Mouse (Mus musculus) midbrain, embryonic 14.5 days (tissue): ENCODE results near the gene Tmem221. TPM values are rescaled to one million over a fixed set of nuclear protein-coding genes. Genes with fewer than 3 reads are reported as not detected.

Experiments used
- ATAC-seq: fragments of 200-750 bp; cut with Nextera tagmentation; 2 replicates; pipeline ENCODE4 v1.8.0; 2017; ENCODE audit warnings: moderate number of reproducible peaks, moderate library complexity; ENCODE audit not compliant: low FRiP score, low TSS enrichment
- DNase-seq: peaks from one replicate; pipeline ENCODE4 v3.0.0-alpha.2; 2015
- H3K27ac ChIP-seq: fragments of 300-500 bp; sonication (generic); replicated peaks from 2 replicates; pipeline ENCODE4 v1.5.1; 2014; ENCODE audit warnings: mild to moderate bottlenecking, low read depth, low read length, moderate library complexity
- H3K27me3 ChIP-seq: fragments of 300-500 bp; sonication (generic); 2 replicates; pipeline ENCODE4 v1.6.1; 2014; ENCODE audit warnings: low read length, control low read depth, mixed read lengths; ENCODE audit not compliant: control insufficient read depth, insufficient read depth
- H3K36me3 ChIP-seq: fragments of 300-500 bp; sonication (generic); 2 replicates; pipeline ENCODE4 v1.6.1; 2014; ENCODE audit warnings: low read length, control low read depth; ENCODE audit not compliant: control insufficient read depth, insufficient read depth
- H3K4me1 ChIP-seq: fragments of 300-500 bp; sonication (generic); 2 replicates; pipeline ENCODE4 v1.6.1; 2014; ENCODE audit warnings: mild to moderate bottlenecking, antibody characterized with exemption, low read length, control low read depth; ENCODE audit not compliant: control insufficient read depth, insufficient read depth
- H3K4me2 ChIP-seq: fragments of 300-500 bp; sonication (generic); 2 replicates; pipeline ENCODE4 v1.6.1; 2014; ENCODE audit warnings: mild to moderate bottlenecking, low read length, moderate library complexity
- H3K4me3 ChIP-seq: fragments of 300-500 bp; sonication (generic); replicated peaks from 2 replicates; pipeline ENCODE4 v1.5.1; 2014; ENCODE audit warnings: low read depth, low read length
- H3K9ac ChIP-seq: fragments of 300-500 bp; sonication (generic); replicated peaks from 2 replicates; pipeline ENCODE4 v1.6.1; 2014; ENCODE audit warnings: mild to moderate bottlenecking, low read length, moderate library complexity
- H3K9me3 ChIP-seq: fragments of 300-500 bp; sonication (generic); 2 replicates; pipeline ENCODE4 v1.6.1; 2016; ENCODE audit warnings: low read length, control low read depth, mixed read lengths; ENCODE audit not compliant: control insufficient read depth
- WGBS: fragments of 180-500 bp; shearing (Covaris S2); extraction: QIAGEN DNeasy Blood & Tissue Kit; methylation state at CpG from one replicate; pipeline ENCODE4 v1.1.7; 2014; 5-methylcytosine and 5-hydroxymethylcytosine counted together
- polyA plus RNA-seq: library from polyadenylated mRNA; unstranded; fragments of >200 nt; fragmentation: Nextera tagmentation; extraction: Ambion mirVana; gene quantifications from 2 replicates; pipeline ENCODE4 v1.2.1, GENCODE M21; 2014

Tmem221 gene
- polyA plus RNA-seq, 1 experiment from 2014 or later: not detected

GRCm38 (mm10) chr8:71561401-71561800, 2.7 kb upstream of the Tmem221 start:
- Histone ChIP-seq H3K27me3 (peaks cover 70% of the 10 kb centered on the region), H3K9me3 (no peaks in the 10 kb centered on the region), H3K9ac (no peak overlapping the region), H3K4me2 (no peak overlapping the region), H3K27ac (no peak overlapping the region), H3K4me3 (no peak overlapping the region), H3K4me1 (0 out of 2 replicates have a peak, but pooled peaks cover 7% of the 10 kb centered on the region), H3K36me3 (no peaks in the 10 kb centered on the region)
- DNase-seq (peak; percentile 84), ATAC-seq (no peak)
- 4% methylated on average over 15 of the region's 15 CpGs for WGBS

GRCm38 (mm10) chr8:71560765-71561164, 2.1 kb upstream of the Tmem221 start:
- peaks cover 75% of the 10 kb centered on the region for H3K27me3 ChIP-seq
- H3K4me1 ChIP-seq: 0 out of 2 replicates have a peak, but pooled peaks cover 7% of the 10 kb centered on the region
- no peak for DNase-seq
- no peaks in the 10 kb centered on the region for H3K9me3 ChIP-seq
- no peak for ATAC-seq
- WGBS: 83% methylated on average over 5 of the region's 5 CpGs
- H3K27ac ChIP-seq: no peak overlapping the region
- H3K4me3 ChIP-seq: no peak overlapping the region
- no peak overlapping the region for H3K9ac ChIP-seq
- H3K36me3 ChIP-seq: no peaks in the 10 kb centered on the region
- no peak overlapping the region for H3K4me2 ChIP-seq

- Histone ChIP-seq H3K27ac (no peak overlapping the region), H3K27me3 (peaks cover 75% of the 10 kb centered on the region), H3K4me3 (no peak overlapping the region), H3K36me3 (no peaks in the 10 kb centered on the region), H3K9ac (no peak overlapping the region), H3K9me3 (no peaks in the 10 kb centered on the region), H3K4me2 (no peak overlapping the region), H3K4me1 (0 out of 2 replicates have a peak, but pooled peaks cover 7% of the 10 kb centered on the region)
- WGBS: 83% methylated on average over 3 of the region's 3 CpGs
- ATAC-seq: no peak
- DNase-seq: no peak
These were observed 1.4 kb upstream of the Tmem221 start for GRCm38 (mm10) chr8:71560071-71560470.

GRCm38 (mm10) chr8:71558958-71559690, 453 bp upstream of the Tmem221 start:
- H3K4me3 ChIP-seq: peak overlapping the region; percentile 19
- H3K36me3 ChIP-seq: no peaks in the 10 kb centered on the region
- DNase-seq (peak; percentile 46), ATAC-seq (0 out of 2 replicates have a peak, but pooled peaks have one; percentile 27)
- H3K9me3 ChIP-seq: no peaks in the 10 kb centered on the region
- H3K4me2 ChIP-seq: peak overlapping the region; percentile 36
- H3K27ac ChIP-seq: no peak overlapping the region
- WGBS: 3% methylated on average over 24 of the region's 24 CpGs
- 0 out of 2 replicates have a peak, but pooled peaks cover 7% of the 10 kb centered on the region for H3K4me1 ChIP-seq
- H3K27me3 ChIP-seq: peaks cover 75% of the 10 kb centered on the region
- H3K9ac ChIP-seq: no peak overlapping the region

- peaks cover 38% of the 10 kb centered on the region for H3K27me3 ChIP-seq
- WGBS: 83% methylated on average over 2 of the region's 2 CpGs
- no peaks in the 10 kb centered on the region for H3K4me1 ChIP-seq
- H3K27ac ChIP-seq: no peak overlapping the region
- ATAC-seq (no peak), DNase-seq (no peak)
- H3K4me2 ChIP-seq: no peak overlapping the region
- no peak overlapping the region for H3K9ac ChIP-seq
- H3K4me3 ChIP-seq: no peak overlapping the region
- H3K9me3 ChIP-seq: no peaks in the 10 kb centered on the region
- no peaks in the 10 kb centered on the region for H3K36me3 ChIP-seq
These were observed 4.0 kb downstream of the Tmem221 start for GRCm38 (mm10) chr8:71554644-71555043.

- Histone ChIP-seq H3K9ac (no peak overlapping the region), H3K4me1 (no peaks in the 10 kb centered on the region), H3K4me3 (no peak overlapping the region), H3K27me3 (peaks cover 31% of the 10 kb centered on the region), H3K27ac (no peak overlapping the region), H3K36me3 (no peaks in the 10 kb centered on the region), H3K9me3 (no peaks in the 10 kb centered on the region), H3K4me2 (no peak overlapping the region)
- ATAC-seq (no peak), DNase-seq (no peak)
- 70% methylated on average over 6 of the region's 6 CpGs for WGBS
These were observed 4.7 kb downstream of the Tmem221 start for GRCm38 (mm10) chr8:71554001-71554400.

- DNase-seq: no peak
- Histone ChIP-seq H3K27ac (no peak overlapping the region), H3K9me3 (no peaks in the 10 kb centered on the region), H3K27me3 (peaks cover 19% of the 10 kb centered on the region), H3K4me3 (no peak overlapping the region), H3K36me3 (peaks cover 11% of the 10 kb centered on the region), H3K4me2 (no peak overlapping the region), H3K4me1 (no peaks in the 10 kb centered on the region), H3K9ac (no peak overlapping the region)
- ATAC-seq: no peak
- 73% methylated on average over 6 of the region's 6 CpGs for WGBS
These were observed 5.9 kb downstream of the Tmem221 start for GRCm38 (mm10) chr8:71552770-71553169.

- no peaks in the 10 kb centered on the region for H3K4me1 ChIP-seq
- H3K27ac ChIP-seq: no peak overlapping the region
- no peak overlapping the region for H3K4me3 ChIP-seq
- H3K27me3 ChIP-seq: no peaks in the 10 kb centered on the region
- H3K9ac ChIP-seq: no peak overlapping the region
- ATAC-seq (no peak), DNase-seq (no peak)
- no peaks in the 10 kb centered on the region for H3K9me3 ChIP-seq
- H3K36me3 ChIP-seq: peaks cover 28% of the 10 kb centered on the region
- H3K4me2 ChIP-seq: no peak overlapping the region
- 75% methylated on average over 7 of the region's 7 CpGs for WGBS
These were observed 7.9 kb downstream of the Tmem221 start for GRCm38 (mm10) chr8:71550754-71551153.

GRCm38 (mm10) chr8:71547590-71547989, 11.1 kb downstream of the Tmem221 start:
- no peak overlapping the region for H3K4me3 ChIP-seq
- no peak overlapping the region for H3K4me2 ChIP-seq
- WGBS: 86% methylated on average over 7 of the region's 7 CpGs
- DNase-seq (no peak), ATAC-seq (no peak)
- H3K9me3 ChIP-seq: no peaks in the 10 kb centered on the region
- no peak overlapping the region for H3K9ac ChIP-seq
- no peak overlapping the region for H3K27ac ChIP-seq
- H3K27me3 ChIP-seq: no peaks in the 10 kb centered on the region
- H3K4me1 ChIP-seq: peaks cover 7% of the 10 kb centered on the region
- H3K36me3 ChIP-seq: peaks cover 35% of the 10 kb centered on the region
